Mouse (Mus musculus): ENCODE results near the gene Secisbp2.

DNA sequence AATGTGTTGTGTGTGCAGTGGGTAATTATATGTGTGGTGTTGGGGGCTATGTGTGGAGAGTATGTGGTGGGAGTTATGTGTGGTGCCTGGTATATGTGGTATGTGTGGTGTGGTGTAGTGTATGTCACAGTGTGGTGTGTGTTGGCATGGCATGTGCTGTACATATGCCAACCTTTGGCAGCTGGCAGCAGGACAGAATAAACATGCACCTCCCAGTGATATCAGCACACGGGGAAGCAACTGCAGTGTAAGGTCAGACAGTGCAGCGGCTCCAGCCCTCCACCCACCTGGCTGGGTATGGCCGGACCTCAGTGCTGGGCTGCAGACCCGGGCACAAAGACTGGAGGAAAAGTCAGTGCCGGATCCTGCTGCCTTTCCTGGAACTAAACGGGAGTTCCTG, 46.0 kb downstream of the Secisbp2 start:
- TF ChIP-seq POLR2A (IDR thresholded peaks at IDR 0.05; ENCODE audit: low read depth, low read length) (no peak), EP300 (IDR thresholded peaks at IDR 0.05; ENCODE audit: low read length) (no peak), E2F4 (IDR thresholded peaks at IDR 0.05; ENCODE audit: insufficient replicate concordance, low read depth, low read length) (no peak), TCF12 (IDR thresholded peaks at IDR 0.05; ENCODE audit: low read depth, low read length) (no peak), CHD1 (IDR thresholded peaks at IDR 0.05; ENCODE audit: low read depth, low read length) (no peak), CTCF (conservative IDR thresholded peaks at IDR 0.05 in 1 of 2, IDR thresholded peaks at IDR 0.05 in 1 of 2; ENCODE audit: low read depth in 2 of 2, low read length in 2 of 2) (no peak), USF1 (IDR thresholded peaks at IDR 0.05; ENCODE audit: low read depth, low read length) (no peak)

Data from CH12.LX (cell line).